Mouse (Mus musculus) embryonic facial prominence, embryonic 15.5 days (tissue): ENCODE results near the gene BC048671. TPM values are rescaled to one million over a fixed set of nuclear protein-coding genes. Genes with fewer than 3 reads are reported as not detected.

Source experiments
- ATAC-seq: fragments of 200-750 bp; cut with Nextera tagmentation; 2 replicates; pipeline ENCODE4 v1.8.0; 2017; ENCODE audit warnings: low read depth, moderate TSS enrichment; ENCODE audit not compliant: insufficient number of reproducible peaks, low FRiP score, low TSS enrichment
- H3K27ac ChIP-seq: fragments of 300-500 bp; sonication (generic); replicated peaks from 2 replicates; pipeline ENCODE4 v1.5.1; 2015; ENCODE audit warnings: mild to moderate bottlenecking, inconsistent platforms
- H3K27me3 ChIP-seq: fragments of 300-500 bp; sonication (generic); 2 replicates; pipeline ENCODE4 v1.6.1; 2015; ENCODE audit warnings: inconsistent platforms
- H3K36me3 ChIP-seq: fragments of 300-500 bp; sonication (generic); 2 replicates; pipeline ENCODE4 v1.6.1; 2015; ENCODE audit warnings: mild to moderate bottlenecking, inconsistent platforms
- H3K4me1 ChIP-seq: fragments of 300-500 bp; sonication (generic); 2 replicates; pipeline ENCODE4 v1.6.1; 2015; ENCODE audit warnings: inconsistent platforms
- H3K4me2 ChIP-seq: fragments of 300-500 bp; sonication (generic); replicated peaks from 2 replicates; pipeline ENCODE4 v1.6.1; 2015; ENCODE audit warnings: mild to moderate bottlenecking, inconsistent platforms
- H3K4me3 ChIP-seq: fragments of 300-500 bp; sonication (generic); replicated peaks from 2 replicates; pipeline ENCODE4 v1.5.1; 2015; ENCODE audit warnings: mild to moderate bottlenecking, inconsistent platforms
- H3K9ac ChIP-seq: fragments of 300-500 bp; sonication (generic); 2 replicates; pipeline ENCODE4 v1.6.1; 2015; ENCODE audit warnings: inconsistent platforms
- H3K9me3 ChIP-seq: fragments of 300-500 bp; sonication (generic); replicated peaks from 2 replicates; pipeline ENCODE4 v1.6.1; 2016; ENCODE audit warnings: inconsistent platforms
- WGBS: fragments of 180-500 bp; shearing (Covaris S2); methylation state at CpG from one replicate; pipeline ENCODE4 v1.1.7; 2015; 5-methylcytosine and 5-hydroxymethylcytosine counted together
- polyA plus RNA-seq: library from polyadenylated mRNA; unstranded; fragments of >200 nt; fragmentation: Nextera tagmentation; extraction: Ambion mirVana; gene quantifications from 2 replicates; pipeline ENCODE4 v1.2.1, GENCODE M21; 2015

The BC048671 gene
- polyA plus RNA-seq, 1 experiment from 2014 or later, result not detected

DNA sequence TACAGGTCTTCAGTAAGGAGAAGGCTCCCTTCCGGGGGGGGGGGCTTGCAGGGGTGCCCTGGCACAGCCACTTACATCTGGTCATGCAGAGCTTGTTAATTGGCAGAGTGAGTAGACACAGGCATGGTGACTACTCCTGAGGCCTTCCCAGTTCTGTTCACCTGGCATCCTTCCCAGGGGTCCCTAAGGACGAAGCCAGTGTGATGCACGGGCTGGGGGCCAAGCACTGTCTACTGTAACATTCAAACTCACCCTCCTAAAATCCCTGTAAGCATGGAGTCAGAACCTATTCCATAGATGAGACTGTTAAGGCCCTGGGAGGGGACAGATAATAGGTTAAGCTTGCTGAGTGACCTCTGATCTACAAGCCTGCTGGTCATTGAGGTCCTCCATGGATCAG is 23.0 kb downstream of the BC048671 start:
- Histone ChIP-seq H3K27me3 (peaks cover 17% of the 10 kb centered on the region; the same call in 1 of the 2 replicates), H3K4me1 (peaks cover 6% of the 10 kb centered on the region; the same call in 1 of the 2 replicates), H3K4me3 (no peak overlapping the region), H3K9me3 (no peaks in the 10 kb centered on the region), H3K9ac (no peak overlapping the region), H3K36me3 (no peaks in the 10 kb centered on the region), H3K27ac (no peak overlapping the region), H3K4me2 (no peak overlapping the region)
- ATAC-seq, result no peak
- 67% methylated on average over 3 of the region's 3 CpGs for WGBS

- H3K4me3 ChIP-seq, result no peak overlapping the region
- ATAC-seq, result no peak
- no peak overlapping the region for H3K9ac ChIP-seq
- no peaks in the 10 kb centered on the region for H3K9me3 ChIP-seq
- H3K4me2 ChIP-seq, result no peak overlapping the region
- H3K27ac ChIP-seq, result no peak overlapping the region
- peaks cover 17% of the 10 kb centered on the region; the same call in 1 of the 2 replicates for H3K27me3 ChIP-seq
- H3K36me3 ChIP-seq, result no peaks in the 10 kb centered on the region
- H3K4me1 ChIP-seq, result peaks cover 6% of the 10 kb centered on the region; the same call in 1 of the 2 replicates
- 61% methylated on average over 3 of the region's 3 CpGs for WGBS
Measured at GRCm38 (mm10) chr6:90324463-90324862, 23.4 kb downstream of the BC048671 start.

- H3K9ac ChIP-seq, result 0 out of 2 replicates have a peak within 1 kb of the TSS, but pooled peaks have one; percentile 12
- no peaks in the 10 kb centered on the region for H3K9me3 ChIP-seq
- H3K27ac ChIP-seq, result no peak within 1 kb of the TSS
- ATAC-seq, result no peak
- peaks cover 9% of the 10 kb centered on the region; the same call in 1 of the 2 replicates for H3K4me1 ChIP-seq
- 10% methylated on average over 22 of the region's 22 CpGs for WGBS
- peaks cover 17% of the 10 kb centered on the region; the same call in 1 of the 2 replicates for H3K27me3 ChIP-seq
- peak within 1 kb of the TSS; percentile 46 for H3K4me2 ChIP-seq
- peak within 1 kb of the TSS; percentile 22; the same call in 1 of the 2 replicates for H3K4me3 ChIP-seq
- H3K36me3 ChIP-seq, result no peaks in the 10 kb centered on the region
Measured at GRCm38 (mm10) chr6:90324991-90325390, 24.0 kb downstream of the BC048671 start, which contains the start of gene Chst13. TSS of gene Chst13 (minus strand) at chr6:90325185.

GRCm38 (mm10) chr6:90327670-90328069 is 26.7 kb downstream of the BC048671 start:
- Histone ChIP-seq H3K9ac (no peak overlapping the region), H3K36me3 (no peaks in the 10 kb centered on the region)

GRCm38 (mm10) chr6:90329953-90330352 is 28.9 kb downstream of the BC048671 start:
- Histone ChIP-seq H3K9me3 (no peaks in the 10 kb centered on the region), H3K36me3 (no peaks in the 10 kb centered on the region), H3K9ac (no peak overlapping the region), H3K4me3 (no peak overlapping the region), H3K4me1 (peaks cover 8% of the 10 kb centered on the region; the same call in 1 of the 2 replicates), H3K27me3 (peaks cover 11% of the 10 kb centered on the region; the same call in 1 of the 2 replicates), H3K27ac (no peak overlapping the region), H3K4me2 (no peak overlapping the region)
- 4% methylated on average over 1 of the region's 1 CpGs for WGBS
- ATAC-seq, result no peak

More at GRCm38 (mm10) chr6:90327670-90328069, 26.7 kb downstream of the BC048671 start:
- 18% methylated on average over 6 of the region's 6 CpGs for WGBS
- no peak overlapping the region for H3K4me3 ChIP-seq
- no peak overlapping the region for H3K4me2 ChIP-seq
- H3K27me3 ChIP-seq, result peaks cover 17% of the 10 kb centered on the region; the same call in 1 of the 2 replicates
- ATAC-seq, result no peak
- H3K27ac ChIP-seq, result no peak overlapping the region
- peaks cover 10% of the 10 kb centered on the region; the same call in 1 of the 2 replicates for H3K4me1 ChIP-seq
- H3K9me3 ChIP-seq, result no peaks in the 10 kb centered on the region

GRCm38 (mm10) chr6:90332561-90333425 is 31.8 kb downstream of the BC048671 start, which contains the start of gene Uroc1:
TSS of gene Uroc1 (plus strand) at chr6:90333284.
- Histone ChIP-seq H3K27me3 (no peaks in the 10 kb centered on the region), H3K4me1 (0 out of 2 replicates have a peak, but pooled peaks cover 4% of the 10 kb centered on the region), H3K27ac (no peak within 1 kb of the TSS), H3K4me2 (no peak within 1 kb of the TSS), H3K36me3 (no peaks in the 10 kb centered on the region), H3K9ac (no peak within 1 kb of the TSS), H3K4me3 (no peak within 1 kb of the TSS), H3K9me3 (no peaks in the 10 kb centered on the region)
- 79% methylated on average over 7 of the region's 7 CpGs for WGBS
- no peak for ATAC-seq

DNA sequence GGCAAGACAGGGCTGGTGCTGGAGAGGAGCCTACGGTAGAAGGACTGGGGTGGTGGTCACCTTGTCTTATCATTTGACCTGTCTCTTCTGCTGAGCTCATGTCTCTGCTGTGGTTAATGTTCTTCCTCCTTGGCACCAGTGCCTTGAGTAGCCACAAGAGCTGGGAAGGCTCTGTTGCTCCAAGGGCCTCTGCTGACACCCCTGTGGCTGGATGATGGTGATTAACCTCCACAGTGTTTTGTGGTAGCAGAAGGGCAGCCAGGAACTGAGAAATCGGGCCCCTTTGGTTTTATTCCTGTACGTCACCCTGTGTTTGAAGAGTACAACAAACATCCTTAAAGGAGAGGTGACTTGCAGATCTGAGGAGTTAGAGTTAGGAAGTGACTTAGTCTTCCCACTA is 33.2 kb downstream of the BC048671 start:
- H3K9me3 ChIP-seq, result no peaks in the 10 kb centered on the region
- no peak overlapping the region for H3K27ac ChIP-seq
- H3K4me3 ChIP-seq, result no peak overlapping the region
- no peaks in the 10 kb centered on the region for H3K27me3 ChIP-seq
- 79% methylated on average over 3 of the region's 3 CpGs for WGBS
- H3K9ac ChIP-seq, result no peak overlapping the region
- no peak for ATAC-seq
- 0 out of 2 replicates have a peak, but pooled peaks cover 4% of the 10 kb centered on the region for H3K4me1 ChIP-seq
- H3K36me3 ChIP-seq, result no peaks in the 10 kb centered on the region
- H3K4me2 ChIP-seq, result no peak overlapping the region

DNA sequence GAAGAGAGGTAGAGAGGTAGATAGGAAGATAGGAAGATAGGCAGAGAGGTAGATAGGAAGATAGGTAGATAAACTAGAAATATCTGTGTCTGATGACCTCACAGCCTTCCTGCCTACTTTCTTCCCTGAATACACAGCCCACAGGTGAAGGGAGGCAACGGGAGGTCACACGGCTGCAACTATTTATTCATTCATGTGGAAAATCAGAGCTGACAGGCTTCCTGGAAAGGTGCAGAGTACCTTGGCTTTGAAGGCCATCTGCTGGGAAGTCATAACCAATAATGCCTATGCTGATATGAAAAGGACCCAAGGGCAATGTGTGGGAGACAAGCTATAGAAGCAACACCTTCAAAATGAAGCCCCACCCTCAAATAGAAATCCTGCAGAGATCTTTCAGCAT is 41.3 kb downstream of the BC048671 start:
- Histone ChIP-seq H3K36me3 (no peaks in the 10 kb centered on the region), H3K4me3 (no peak overlapping the region), H3K27ac (no peak overlapping the region), H3K4me1 (no peaks in the 10 kb centered on the region), H3K9ac (no peak overlapping the region), H3K27me3 (no peaks in the 10 kb centered on the region), H3K4me2 (no peak overlapping the region), H3K9me3 (no peaks in the 10 kb centered on the region)
- no peak for ATAC-seq
- WGBS, result 59% methylated on average over 2 of the region's 2 CpGs

- H3K36me3 ChIP-seq, result no peaks in the 10 kb centered on the region
- WGBS, result 68% methylated on average over 4 of the region's 4 CpGs
Measured at GRCm38 (mm10) chr6:90347183-90347582, 46.2 kb downstream of the BC048671 start.

GRCm38 (mm10) chr6:90348500-90348899 is 47.5 kb downstream of the BC048671 start:
- Histone ChIP-seq H3K4me3 (no peak overlapping the region), H3K4me1 (peaks cover 13% of the 10 kb centered on the region), H3K4me2 (no peak overlapping the region), H3K27me3 (no peaks in the 10 kb centered on the region), H3K9ac (no peak overlapping the region), H3K27ac (no peak overlapping the region), H3K36me3 (no peaks in the 10 kb centered on the region), H3K9me3 (no peaks in the 10 kb centered on the region)
- no peak for ATAC-seq
- 62% methylated on average over 4 of the region's 4 CpGs for WGBS

More at GRCm38 (mm10) chr6:90347183-90347582, 46.2 kb downstream of the BC048671 start:
- Histone ChIP-seq H3K27me3 (no peaks in the 10 kb centered on the region), H3K9ac (no peak overlapping the region), H3K27ac (no peak overlapping the region), H3K4me2 (no peak overlapping the region), H3K9me3 (no peaks in the 10 kb centered on the region), H3K4me1 (peaks cover 13% of the 10 kb centered on the region), H3K4me3 (no peak overlapping the region)
- no peak for ATAC-seq

- WGBS, result 20% methylated on average over 2 of the region's 2 CpGs
- Histone ChIP-seq H3K4me2 (no peak overlapping the region), H3K4me1 (peaks cover 13% of the 10 kb centered on the region), H3K9me3 (no peaks in the 10 kb centered on the region), H3K27ac (no peak overlapping the region), H3K4me3 (no peak overlapping the region), H3K9ac (no peak overlapping the region), H3K36me3 (no peaks in the 10 kb centered on the region), H3K27me3 (no peaks in the 10 kb centered on the region)
- 0 out of 2 replicates have a peak, but pooled peaks have one; percentile 40 for ATAC-seq
Measured at GRCm38 (mm10) chr6:90350011-90350410, 49.0 kb downstream of the BC048671 start.
